Mouse (Mus musculus): Measurements from ENCODE around the gene Uqcrh.

The Uqcrh gene

GRCm38 (mm10) chr4:116057559-116057958 lies 17.3 kb downstream of the Uqcrh start:
- in situ Hi-C loops (cut with MboI, MseI) = no loop called here

- in situ Hi-C loops (cut with MboI, MseI) = no loop called here
Observed at GRCm38 (mm10) chr4:116053399-116053961, 21.4 kb downstream of the Uqcrh start, which contains the start of gene Nsun4. Gene Nsun4 (minus strand): TSS chr4:116053876.

GRCm38 (mm10) chr4:116052526-116053293 lies 22.2 kb downstream of the Uqcrh start:
- in situ Hi-C loops (cut with MboI, MseI) = no loop called here

- in situ Hi-C loops (cut with MboI, MseI) = no loop called here
Observed at GRCm38 (mm10) chr4:116049211-116049610, 25.7 kb downstream of the Uqcrh start.

- in situ Hi-C loops (cut with MboI, MseI) = no loop called here
Observed at GRCm38 (mm10) chr4:116048130-116048920, 26.5 kb downstream of the Uqcrh start.

GRCm38 (mm10) chr4:116047681-116048080 lies 27.2 kb downstream of the Uqcrh start:
- in situ Hi-C loops (cut with MboI, MseI) = no loop called here

- in situ Hi-C loops (cut with MboI, MseI) = no loop called here
Observed at GRCm38 (mm10) chr4:116046604-116047003, 28.3 kb downstream of the Uqcrh start.

GRCm38 (mm10) chr4:116042186-116042585 lies 32.7 kb downstream of the Uqcrh start:
- in situ Hi-C loops (cut with MboI, MseI) = no loop called here

GRCm38 (mm10) chr4:116040466-116040865 lies 34.4 kb downstream of the Uqcrh start:
- in situ Hi-C loops (cut with MboI, MseI) = no loop called here

GRCm38 (mm10) chr4:116033374-116033773 lies 41.5 kb downstream of the Uqcrh start:
- in situ Hi-C loops (cut with MboI, MseI) = no loop called here

- in situ Hi-C loops (cut with MboI, MseI) = no loop called here
Observed at GRCm38 (mm10) chr4:116032906-116033305, 42.0 kb downstream of the Uqcrh start.

- in situ Hi-C loops (cut with MboI, MseI) = no loop called here
Observed at GRCm38 (mm10) chr4:116017902-116018746, 56.7 kb downstream of the Uqcrh start, which contains the start of gene Faah. Gene Faah (minus strand): TSS chr4:116017926.

GRCm38 (mm10) chr4:116017300-116017901 lies 57.5 kb downstream of the Uqcrh start:
- in situ Hi-C loops (cut with MboI, MseI) = no loop called here
